Mouse (Mus musculus): Measurements from ENCODE around the gene Txnip.
A peak's percentile ranks its signal among the peaks of the same experiment; 100 is the strongest.
"Not testable (repeated sequence)": the region's sequence is repeated elsewhere in the genome, so short reads cannot be mapped to it uniquely, and the experiment has no call there.

Txnip gene

GRCm38 (mm10) chr3:96593374-96593773 is 35.6 kb downstream of the Txnip start:
- no peak for DNase-seq (ENCODE audit: low spot score in 2 of 2)

GRCm38 (mm10) chr3:96593790-96594560 is 36.2 kb downstream of the Txnip start, which contains the start of gene Polr3gl:
Polr3gl (minus strand) TSS chr3:96594181.
- peak; percentile 91 to 94 for DNase-seq (ENCODE audit: low spot score in 2 of 2)

- DNase-seq (ENCODE audit: low spot score in 2 of 2): no peak
Observed at GRCm38 (mm10) chr3:96594851-96595250, 37.1 kb downstream of the Txnip start.

GRCm38 (mm10) chr3:96595661-96596060 is 37.9 kb downstream of the Txnip start:
- peak in 1 of 2 experiments; percentile 40 for DNase-seq (ENCODE audit: low spot score in 2 of 2)

GRCm38 (mm10) chr3:96596228-96596707 is 38.5 kb downstream of the Txnip start, which contains the start of gene Ankrd34a:
Ankrd34a (plus strand) TSS chr3:96596636.
- peak; percentile 71 to 75 for DNase-seq (ENCODE audit: low spot score in 2 of 2)

GRCm38 (mm10) chr3:96596855-96597254 is 39.1 kb downstream of the Txnip start:
- peak in 1 of 2 experiments; percentile 34 for DNase-seq (ENCODE audit: low spot score in 2 of 2)

GRCm38 (mm10) chr3:96597435-96597891 is 39.7 kb downstream of the Txnip start:
- DNase-seq (ENCODE audit: low spot score in 2 of 2): peak; percentile 33 to 47

- peak; percentile 53 to 61 for DNase-seq (ENCODE audit: low spot score in 2 of 2)
Observed at GRCm38 (mm10) chr3:96598156-96599068, 40.7 kb downstream of the Txnip start.

- no peak for DNase-seq (ENCODE audit: low spot score in 2 of 2)
Observed at GRCm38 (mm10) chr3:96599069-96599393, 41.3 kb downstream of the Txnip start.

GRCm38 (mm10) chr3:96599411-96599810 is 41.7 kb downstream of the Txnip start:
- DNase-seq (ENCODE audit: low spot score in 2 of 2): no peak

- peak; percentile 92 for DNase-seq (ENCODE audit: low spot score in 2 of 2)
Observed at GRCm38 (mm10) chr3:96600639-96601250, 43.0 kb downstream of the Txnip start, which contains the start of gene Lix1l. Lix1l (plus strand) TSS chr3:96601149.

GRCm38 (mm10) chr3:96601251-96601787 is 43.6 kb downstream of the Txnip start:
- peak; percentile 55 for DNase-seq (ENCODE audit: low spot score in 2 of 2)

- DNase-seq (ENCODE audit: low spot score in 2 of 2): no peak
Observed at GRCm38 (mm10) chr3:96601941-96602703, 44.4 kb downstream of the Txnip start.

- no peak for DNase-seq (ENCODE audit: low spot score in 2 of 2)
Observed at GRCm38 (mm10) chr3:96602704-96603084, 44.9 kb downstream of the Txnip start.

GRCm38 (mm10) chr3:96603311-96603710 is 45.6 kb downstream of the Txnip start:
- no peak for DNase-seq (ENCODE audit: low spot score in 2 of 2)

- not testable (repeated sequence) for DNase-seq (ENCODE audit: low spot score in 2 of 2)
Observed at GRCm38 (mm10) chr3:96606007-96606406, 48.2 kb downstream of the Txnip start.

- DNase-seq (ENCODE audit: low spot score in 2 of 2): no peak
Observed at GRCm38 (mm10) chr3:96606618-96607017, 48.9 kb downstream of the Txnip start.

Measured in frontal cortex, postnatal 14 days (tissue).